Mouse (Mus musculus) c-Kit-negative CD71-positive TER-119-positive erythroid progenitor cells, embryonic 14.5 days (primary cell): ENCODE data around the gene Slc35f6.
"Not testable (repeated sequence)": the region's sequence is repeated elsewhere in the genome, so short reads cannot be mapped to it uniquely, and the experiment has no call there.

Experiments
- DNase-seq: peaks from one replicate; pipeline ENCODE4 v3.0.0-alpha.2; 2013; ENCODE audit warnings: low read depth, low spot score

Gene Slc35f6

DNA sequence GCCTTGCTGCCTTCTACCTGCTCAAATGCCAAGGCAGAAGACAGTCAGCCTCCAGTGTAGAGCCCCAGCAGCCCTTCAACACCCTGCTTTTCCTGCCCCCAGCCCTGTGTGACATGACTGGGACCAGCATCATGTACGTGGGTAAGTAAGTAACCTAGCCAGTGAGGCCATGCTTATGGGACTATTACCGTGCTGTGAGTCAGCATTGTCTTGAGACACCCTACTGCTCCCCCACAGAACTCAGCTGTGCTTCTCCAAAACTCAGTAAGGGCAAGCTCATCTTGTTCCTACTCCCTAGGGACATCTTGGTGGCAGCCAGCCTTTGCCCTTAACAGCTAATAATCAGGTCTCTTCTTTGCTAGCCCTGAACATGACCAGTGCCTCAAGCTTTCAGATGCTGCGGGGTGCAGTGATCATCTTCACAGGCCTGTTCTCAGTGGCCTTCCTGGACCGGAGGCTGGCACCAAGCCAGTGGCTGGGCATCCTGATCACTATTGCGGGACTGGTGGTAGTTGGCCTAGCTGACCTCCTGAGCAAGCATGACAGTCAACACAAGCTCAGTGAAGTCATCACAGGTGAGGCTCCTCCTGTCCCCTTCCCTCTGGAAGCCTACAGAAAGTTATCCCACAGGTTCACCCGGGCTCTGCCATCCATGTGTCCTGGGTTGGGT lies 7.9 kb downstream of the Slc35f6 start:
- DNase-seq = no peak

DNA sequence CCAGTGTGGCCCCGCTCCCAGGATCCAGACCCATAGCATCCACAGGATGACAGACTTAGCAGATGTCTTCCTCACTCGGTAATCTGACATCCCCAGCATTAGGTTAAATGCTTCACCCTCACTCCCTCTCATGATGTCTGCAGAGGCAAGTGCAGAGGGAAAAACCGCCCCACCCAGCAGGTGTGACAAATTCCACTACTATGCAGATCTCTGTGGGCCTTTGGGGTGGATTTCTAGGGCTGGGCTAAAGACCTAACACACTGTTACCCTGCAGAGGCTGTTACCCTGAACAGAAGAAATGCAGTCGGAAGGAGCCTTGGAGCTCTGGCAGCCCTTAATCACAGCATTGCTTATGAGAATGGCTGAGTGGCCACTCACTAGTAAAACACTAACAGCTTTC lies 11.3 kb downstream of the Slc35f6 start:
- DNase-seq = no peak

DNA sequence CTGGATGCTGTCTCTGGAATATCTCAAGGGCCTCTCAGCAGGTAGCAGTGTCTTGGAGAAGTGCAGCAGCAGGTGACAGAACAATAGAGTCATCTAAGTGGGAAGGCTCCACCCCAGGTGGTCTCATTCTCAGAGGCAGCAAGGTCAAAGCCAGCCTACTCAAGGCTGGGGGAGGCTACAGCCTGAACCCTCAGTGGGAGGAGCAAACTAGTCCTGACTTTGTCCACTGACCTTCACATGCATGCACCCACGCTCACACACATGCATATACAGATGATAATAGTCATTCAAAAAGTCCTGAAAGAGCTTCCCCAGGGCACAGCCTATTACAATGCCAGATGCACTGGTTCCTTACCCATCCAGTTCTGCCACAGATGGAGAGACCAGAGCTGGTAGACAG lies 12.5 kb downstream of the Slc35f6 start:
- no peak for DNase-seq

DNA sequence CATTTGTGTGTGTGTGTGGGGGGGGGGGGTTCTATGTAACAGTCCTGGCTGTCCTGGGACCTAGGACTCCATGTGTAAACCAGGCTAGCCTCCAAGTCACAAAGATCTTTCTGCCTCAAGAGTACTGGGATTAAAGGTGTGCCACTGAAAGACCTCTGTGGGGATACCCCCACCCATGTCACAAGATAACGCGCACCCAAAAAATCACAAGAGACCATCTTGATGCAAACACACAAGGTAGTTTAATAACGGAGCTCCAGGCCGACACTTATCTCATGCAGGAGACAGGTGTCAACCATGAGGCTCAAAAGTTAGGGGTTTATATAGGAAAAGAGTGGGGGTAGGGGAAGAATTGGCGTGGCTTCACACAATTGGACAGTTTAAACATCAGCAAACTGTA lies 13.1 kb downstream of the Slc35f6 start:
- DNase-seq = no peak

DNA sequence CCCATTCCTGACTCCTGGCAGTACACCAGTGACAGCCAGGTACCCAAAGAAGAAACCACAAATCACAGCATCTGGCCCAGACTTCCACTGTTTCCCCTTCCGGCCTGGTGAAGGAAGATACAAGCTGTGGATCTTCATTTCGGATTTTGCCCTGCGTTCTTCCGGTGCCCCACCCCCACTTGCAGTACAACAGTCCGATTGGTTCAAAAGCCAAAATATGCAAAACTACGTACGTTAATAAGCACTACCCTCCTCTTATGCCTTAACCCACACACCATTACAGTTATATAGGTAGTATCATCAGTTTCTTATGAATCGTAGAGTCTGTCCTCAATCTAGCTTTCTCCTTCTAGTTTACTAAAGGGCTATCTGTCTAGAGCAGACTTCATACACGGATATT lies 17.6 kb downstream of the Slc35f6 start:
- no peak for DNase-seq

DNA sequence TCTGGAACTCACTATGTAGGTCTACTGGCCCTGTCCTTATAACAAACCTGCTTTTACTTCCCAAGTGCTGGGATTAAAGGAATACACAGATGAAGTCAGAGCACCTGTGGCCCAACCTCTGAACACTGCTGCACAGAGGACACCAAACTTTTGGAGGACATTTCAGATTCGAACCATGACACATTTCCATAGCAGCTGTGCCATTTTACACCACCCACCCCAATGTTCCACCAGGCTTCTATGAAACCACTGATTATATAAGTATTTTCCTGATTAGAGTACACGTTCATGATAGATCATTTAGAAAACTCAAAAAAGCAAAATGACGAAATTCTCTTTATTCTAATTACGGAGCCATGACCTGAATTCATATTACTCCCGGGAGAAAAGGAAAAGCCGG lies 18.2 kb downstream of the Slc35f6 start:
- DNase-seq = no peak

DNA sequence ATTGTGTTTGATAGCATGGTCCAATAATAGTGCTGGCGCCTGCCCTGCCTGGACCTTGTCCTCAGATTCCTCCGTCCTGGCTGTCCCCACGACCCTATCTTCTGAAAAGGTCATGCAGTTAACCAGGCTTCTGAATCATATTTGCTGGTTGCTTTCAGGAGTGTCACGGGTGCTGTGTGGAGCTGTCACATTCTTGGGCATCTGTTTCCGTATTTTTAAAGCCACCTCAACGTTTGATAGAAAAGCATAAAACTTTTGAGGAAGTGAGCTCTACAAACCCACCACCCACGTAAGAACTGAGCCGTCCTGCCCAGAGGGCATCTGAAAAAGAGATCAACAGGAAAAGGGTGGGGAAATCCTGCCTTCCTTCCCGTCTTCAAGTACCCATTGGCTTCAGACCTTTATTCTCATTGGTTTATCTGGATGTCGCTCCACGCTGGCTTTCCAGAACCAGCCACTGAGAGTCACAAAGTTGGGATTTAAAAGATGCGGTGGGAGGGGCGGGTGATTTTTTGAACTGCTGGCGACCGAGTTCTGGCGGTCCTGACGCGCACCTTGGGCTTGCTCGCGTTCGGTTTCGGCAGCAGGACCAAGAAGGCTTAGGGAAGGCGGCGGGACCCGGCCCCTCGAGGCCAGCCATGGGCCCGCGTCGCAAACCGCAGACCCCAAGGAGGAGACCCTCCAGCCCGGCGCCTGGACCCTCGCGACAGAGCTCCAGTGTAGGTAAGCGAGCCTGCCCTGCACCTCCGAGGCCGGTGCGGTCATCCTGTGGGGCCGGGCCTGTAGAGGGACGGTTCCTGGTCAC lies 18.9 kb downstream of the Slc35f6 start, which contains the start of gene Cenpa:
Gene Cenpa (plus strand): TSS at position 387 of the 805 bp plus-strand sequence.
- peak; percentile 92 for DNase-seq

DNA sequence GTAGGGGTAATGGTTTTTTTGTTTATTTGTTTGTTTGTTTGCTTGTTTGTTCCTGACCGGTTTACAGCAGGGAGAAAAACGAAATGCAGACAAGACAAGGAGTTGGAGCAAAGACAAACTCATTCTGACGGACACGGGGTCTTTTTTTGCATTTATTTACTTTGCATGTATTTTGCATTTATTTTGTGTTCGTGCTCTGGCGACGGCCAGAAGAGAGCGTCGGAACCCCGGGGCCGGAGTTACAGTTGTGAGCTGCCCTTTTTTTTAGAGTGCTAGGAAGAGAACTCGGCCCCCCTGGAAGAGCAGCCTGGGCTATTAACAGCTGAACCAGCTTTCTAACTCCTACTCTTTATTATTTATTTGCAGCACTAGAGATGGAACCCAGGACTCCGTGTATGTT lies 19.5 kb downstream of the Slc35f6 start:
- no peak for DNase-seq

DNA sequence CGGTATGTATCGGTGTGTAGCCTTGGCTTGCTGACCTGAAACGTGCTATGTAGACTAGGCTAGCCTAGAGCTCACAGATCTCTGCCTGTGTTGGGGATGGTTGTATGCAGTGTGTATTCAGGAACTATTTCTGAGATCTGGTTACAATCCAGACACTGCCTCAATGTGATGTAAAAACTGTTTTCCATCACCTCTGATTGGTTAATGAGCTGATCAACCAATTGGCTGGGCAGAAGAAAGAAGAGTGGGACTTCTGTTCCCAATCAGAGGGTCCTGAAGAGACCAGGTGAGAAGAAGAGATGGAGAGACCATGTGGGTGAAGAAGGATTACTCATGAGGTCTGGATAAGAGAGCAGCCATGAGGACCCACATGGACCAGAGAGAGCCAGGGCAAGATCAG lies 20.0 kb downstream of the Slc35f6 start:
- DNase-seq = no peak

DNA sequence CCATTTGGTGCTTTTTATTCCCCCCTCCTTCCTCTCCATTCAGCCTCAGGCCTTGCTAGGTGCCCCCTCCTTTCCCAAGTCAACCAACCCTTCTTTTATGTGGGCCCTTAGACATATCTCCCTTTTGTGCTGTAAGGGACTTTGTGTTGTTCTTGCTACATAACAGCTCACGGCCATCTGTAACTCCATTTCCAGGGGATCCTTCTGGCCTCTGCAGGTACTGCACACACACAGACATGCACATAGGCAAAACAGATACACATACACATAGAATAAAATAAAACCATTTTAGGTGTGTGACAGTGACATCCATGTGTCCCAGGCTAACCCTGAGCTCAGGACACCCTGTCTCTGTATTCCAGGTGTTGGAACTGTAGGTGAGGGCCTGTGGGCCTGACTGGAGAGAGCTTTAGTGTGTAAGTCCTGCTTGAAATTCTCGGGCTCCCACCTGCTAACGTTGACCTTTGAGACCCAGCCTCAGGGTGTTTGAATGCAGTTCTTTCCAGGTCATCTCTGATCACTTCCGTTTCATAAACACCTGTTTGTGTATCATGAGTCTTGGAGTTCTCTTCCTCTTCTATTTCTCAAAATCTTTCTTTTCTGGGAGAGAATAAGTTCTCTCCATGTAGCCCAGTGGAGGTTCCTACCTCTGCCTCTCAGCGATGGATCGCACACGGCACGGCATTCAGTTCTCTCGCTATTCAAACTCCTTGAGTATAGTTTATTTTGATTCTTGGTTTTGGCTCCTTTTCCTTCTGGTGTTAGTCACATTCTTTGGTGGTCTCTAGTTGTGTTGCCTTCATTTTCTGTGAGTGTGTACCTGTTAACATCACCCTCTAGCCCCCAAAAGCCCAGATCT lies 21.1 kb downstream of the Slc35f6 start:
- no peak for DNase-seq

DNA sequence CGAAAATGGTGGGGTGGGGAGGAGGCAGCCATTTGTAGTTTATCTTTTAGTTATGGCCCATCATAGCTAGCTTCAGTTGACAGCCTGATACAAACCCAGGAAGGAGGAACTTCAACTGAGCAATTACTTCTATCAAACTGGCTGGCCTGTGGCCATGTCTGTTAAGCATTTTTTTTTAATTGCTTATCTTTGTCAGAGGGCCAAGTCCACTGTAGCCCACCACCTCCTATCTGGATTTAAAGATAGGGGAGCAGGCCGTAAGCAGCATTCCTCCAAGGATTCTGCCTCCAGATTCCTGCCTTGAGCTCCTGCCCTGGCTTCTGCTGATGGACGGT lies 21.7 kb downstream of the Slc35f6 start:
- no peak for DNase-seq

DNA sequence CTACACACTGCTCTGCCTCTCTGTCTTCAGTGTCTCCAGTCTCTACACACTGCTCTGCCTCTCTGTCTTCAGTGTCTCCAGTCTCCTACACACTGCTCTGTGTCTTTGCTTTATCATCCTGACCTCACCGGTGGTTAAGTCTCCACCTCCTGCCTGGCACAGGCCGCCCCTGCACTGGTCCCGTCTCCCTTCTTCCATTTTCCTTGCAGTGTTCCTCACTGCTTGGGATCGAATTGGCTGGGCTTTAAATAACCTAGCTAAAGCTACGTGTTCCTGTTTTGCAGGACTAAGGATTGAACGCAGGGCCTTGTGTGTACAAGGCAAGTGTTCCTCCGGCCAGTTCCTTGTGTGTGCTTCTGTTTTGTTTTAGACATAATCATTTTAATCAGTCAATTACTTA lies 22.4 kb downstream of the Slc35f6 start:
- no peak for DNase-seq

DNA sequence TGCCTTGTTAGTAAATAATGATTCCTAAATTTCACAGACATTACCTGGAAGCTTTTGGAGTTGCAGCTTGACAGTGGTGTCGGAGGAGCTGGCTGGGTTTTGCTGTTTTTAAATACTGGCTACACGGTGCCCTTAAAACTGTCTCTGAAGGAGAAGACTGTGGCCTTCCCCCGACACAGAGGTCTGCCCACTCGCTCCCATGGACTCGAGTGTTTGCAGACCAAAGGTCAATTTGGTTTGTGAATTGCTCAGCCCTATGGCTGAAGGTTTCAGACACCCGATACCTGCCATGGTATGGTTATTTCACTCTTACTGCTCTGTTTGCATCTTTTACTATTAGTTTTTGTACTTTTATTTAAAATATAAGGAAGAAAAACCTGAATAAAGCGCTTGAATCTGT lies 26.3 kb downstream of the Slc35f6 start:
- no peak for DNase-seq

DNA sequence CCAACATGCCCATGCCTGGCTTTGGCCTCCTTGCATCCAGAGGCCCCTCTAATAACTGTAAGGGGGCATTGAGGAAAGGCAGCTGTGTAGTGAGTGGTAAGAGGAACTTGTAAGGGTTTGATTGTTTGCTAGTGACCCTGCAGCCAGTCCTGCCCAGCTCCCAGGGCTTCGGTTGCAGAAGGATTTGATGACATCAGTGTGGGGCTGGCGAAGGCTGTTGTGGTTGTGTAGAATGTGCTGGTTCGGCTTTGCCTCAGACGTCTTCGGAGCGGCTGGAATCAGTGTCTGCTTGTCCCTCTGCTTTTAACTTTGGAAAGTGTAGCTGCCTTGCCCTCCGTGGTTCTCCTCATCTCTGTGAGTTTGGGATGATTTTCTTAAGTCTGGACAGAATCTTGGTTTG lies 29.1 kb downstream of the Slc35f6 start:
- no peak for DNase-seq

DNA sequence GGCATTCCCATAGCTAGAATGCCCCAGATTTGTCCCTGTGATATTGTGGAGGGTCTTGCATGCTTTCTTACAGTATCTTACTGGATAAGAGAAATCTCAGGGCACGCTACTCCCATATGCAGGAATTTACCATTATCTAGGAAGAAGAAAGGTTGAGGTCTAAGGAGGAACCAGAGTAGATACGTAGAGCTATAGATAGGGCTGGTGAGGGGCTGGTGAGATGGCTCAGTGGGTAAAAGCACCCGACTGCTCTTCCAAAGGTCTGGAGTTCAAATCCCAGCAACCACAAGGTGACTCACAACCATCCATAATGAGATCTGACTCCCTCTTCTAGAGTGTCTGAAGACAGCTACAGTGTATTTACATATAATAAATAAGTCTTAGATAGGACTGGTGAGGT lies 30.3 kb downstream of the Slc35f6 start:
- DNase-seq = not testable (repeated sequence)

DNA sequence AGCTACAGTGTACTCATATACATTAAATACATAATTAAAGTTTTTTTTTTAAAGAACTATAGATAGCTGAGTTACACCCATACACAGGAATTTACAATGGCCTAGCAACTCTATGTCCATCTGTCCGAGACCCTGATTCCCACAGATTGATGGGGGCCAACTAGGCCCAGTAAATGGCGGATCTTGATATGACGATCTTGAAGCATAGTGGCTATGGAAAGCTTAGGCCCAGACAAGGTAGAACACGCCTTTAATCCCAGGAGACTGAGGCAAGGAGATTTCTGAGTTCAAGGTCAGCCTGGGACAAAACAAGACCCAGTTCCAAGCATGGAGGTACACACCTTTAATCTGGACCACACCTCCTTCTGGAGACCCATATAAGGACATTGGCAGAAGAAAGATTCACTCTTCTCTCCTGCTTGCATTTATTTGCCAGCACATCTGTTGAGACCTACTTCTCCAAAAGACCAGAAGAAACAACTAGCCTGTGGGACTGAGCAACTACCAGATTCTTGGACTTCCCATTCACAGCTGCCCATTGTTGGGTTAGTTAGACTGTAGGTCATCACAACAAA lies 31.1 kb downstream of the Slc35f6 start:
- no peak for DNase-seq

DNA sequence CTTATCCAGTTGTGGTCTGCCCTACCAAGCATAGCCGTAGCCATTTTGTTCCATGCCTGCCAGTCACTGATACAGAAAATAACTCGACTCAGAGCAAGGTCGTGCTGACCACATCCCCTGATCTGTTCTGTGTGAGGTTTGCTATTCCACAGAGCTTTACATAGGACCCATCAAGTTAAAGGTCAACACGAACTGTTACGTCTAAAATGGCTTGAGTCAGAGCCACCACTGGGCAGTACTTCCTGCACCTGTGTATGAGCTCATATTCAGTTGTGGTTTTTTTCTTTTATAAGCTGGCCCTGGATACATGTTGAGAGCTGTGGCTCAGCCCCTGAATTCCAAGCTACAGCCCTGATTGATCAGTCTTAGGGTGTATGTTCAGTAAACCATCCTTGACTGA lies 31.9 kb downstream of the Slc35f6 start:
- DNase-seq = no peak

DNA sequence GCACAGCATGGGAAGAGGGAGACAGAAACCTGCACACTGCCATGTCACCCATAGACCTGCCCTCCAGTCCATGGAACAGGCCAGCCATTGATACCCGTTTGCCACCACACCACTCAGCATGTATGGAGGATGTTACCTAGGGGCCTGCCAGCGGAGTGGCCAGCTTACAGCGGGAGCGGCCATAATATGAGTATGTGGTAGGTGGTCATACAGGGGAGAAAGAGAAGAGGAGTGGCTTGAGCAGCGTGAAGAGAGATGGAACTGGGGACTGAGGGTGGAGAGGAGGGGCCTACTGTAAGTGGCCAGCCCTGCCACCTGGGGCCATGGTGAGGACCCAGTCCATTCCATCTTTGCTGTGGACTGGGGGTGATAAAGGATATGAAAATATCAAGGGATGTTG lies 34.2 kb downstream of the Slc35f6 start:
- DNase-seq = no peak

DNA sequence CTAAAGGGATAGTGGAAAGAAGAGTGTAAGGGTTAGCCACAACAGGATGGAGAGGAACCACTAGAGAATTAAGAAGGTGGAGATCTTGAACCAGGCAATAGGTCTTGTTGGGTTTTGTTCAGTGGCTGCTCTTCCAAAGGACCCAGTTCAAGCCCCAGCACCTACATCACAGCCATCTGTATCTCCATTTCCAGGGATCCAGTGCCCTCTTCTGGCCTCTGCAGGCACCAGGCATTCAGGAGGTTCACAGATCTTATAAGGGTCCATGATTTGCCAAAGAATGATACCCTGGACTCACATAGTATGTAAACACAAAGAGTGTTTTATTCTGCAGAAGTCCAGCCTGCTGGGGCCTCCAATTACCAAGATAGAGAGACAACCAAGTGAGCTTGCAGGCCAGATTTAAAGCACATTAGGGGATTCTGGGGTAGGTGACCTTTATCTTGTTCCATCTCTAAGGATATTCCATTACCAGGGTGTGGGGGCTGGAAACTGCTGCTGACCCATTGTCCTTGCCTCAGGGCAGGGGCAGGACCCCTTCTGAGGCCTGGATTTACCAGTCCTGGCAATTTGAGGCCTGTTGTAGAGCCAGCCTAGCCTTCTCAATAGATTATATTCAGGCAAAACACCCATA lies 35.4 kb downstream of the Slc35f6 start:
- DNase-seq = no peak

DNA sequence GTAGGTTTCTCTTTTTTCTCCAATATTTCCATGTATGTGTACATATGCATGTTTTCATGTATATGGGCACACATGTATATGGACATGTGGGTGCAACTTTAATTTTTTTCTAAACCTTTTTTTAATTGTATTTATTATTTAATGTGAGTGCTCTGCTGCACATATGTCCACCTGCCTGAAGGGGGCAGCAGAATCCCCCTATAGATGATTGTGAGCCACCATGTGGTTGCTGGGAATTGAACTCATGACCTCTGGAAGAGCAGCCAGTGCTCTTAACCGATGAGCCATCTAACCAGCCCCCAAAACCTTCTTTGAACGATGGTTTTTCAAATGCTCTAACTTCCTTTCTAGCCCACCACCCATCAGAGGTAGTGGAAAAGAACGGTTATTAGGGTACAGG lies 36.3 kb downstream of the Slc35f6 start:
- no peak for DNase-seq

DNA sequence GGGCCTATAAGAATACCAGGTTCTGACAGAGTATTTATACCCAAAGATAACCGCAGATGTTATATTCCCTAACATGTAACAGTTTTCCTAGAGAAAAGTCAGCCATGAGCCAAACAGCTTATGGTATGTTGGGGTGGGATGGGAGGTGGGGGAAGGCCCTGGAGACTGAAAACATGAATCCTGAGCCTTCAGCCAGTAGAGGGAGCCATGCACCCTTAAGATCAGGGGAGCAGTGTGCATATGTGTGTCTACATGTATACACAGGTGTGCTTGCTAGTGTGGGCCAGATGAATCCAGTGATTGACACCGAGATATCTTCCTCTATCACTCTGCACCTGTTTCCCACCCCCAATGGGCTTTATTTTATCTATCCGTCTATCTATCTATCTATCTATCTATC lies 39.0 kb downstream of the Slc35f6 start:
- DNase-seq = no peak
